Mouse (Mus musculus) liver, embryonic 14.5 days (tissue): ENCODE measurements around the gene Tmem265. TPM values are rescaled to one million over a fixed set of nuclear protein-coding genes. Genes with fewer than 3 reads are reported as not detected.

Experiments used
- ATAC-seq: fragments of 200-750 bp; cut with Nextera tagmentation; 2 replicates; pipeline ENCODE4 v1.8.0; 2017; ENCODE audit warnings: moderate number of reproducible peaks, mild to moderate bottlenecking, moderate library complexity; ENCODE audit not compliant: insufficient read depth
- DNase-seq, 3 experiments: peaks; one replicate each; pipeline ENCODE4 v3.0.0-alpha.2; 2012 to 2013; ENCODE audit warnings: low read depth in 3 of 3, low spot score in 3 of 3
- H3K27ac ChIP-seq: fragments of 300-500 bp; sonication (generic); 2 replicates; pipeline ENCODE4 v1.5.1; 2014; ENCODE audit warnings: moderate library complexity, mild to moderate bottlenecking, control low read depth, inconsistent platforms
- H3K27me3 ChIP-seq: fragments of 300-500 bp; sonication (generic); 2 replicates; pipeline ENCODE4 v1.6.1; 2014; ENCODE audit warnings: mild to moderate bottlenecking, low read length, moderate library complexity; ENCODE audit not compliant: control insufficient read depth, insufficient read depth
- H3K36me3 ChIP-seq: fragments of 300-500 bp; sonication (generic); replicated peaks from 2 replicates; pipeline ENCODE4 v1.6.1; 2014; ENCODE audit warnings: low read depth; ENCODE audit not compliant: control insufficient read depth, insufficient read depth
- H3K4me1 ChIP-seq, 2 experiments: fragments of 200-500 bp in 1 of 2; fragments of 300-500 bp in 1 of 2; sonication (generic) in 1 of 2; replicated peaks; 2 replicates each; pipeline ENCODE4 v1.6.1; 2012 to 2014; ENCODE audit warnings: antibody characterized with exemption in 1 of 2, inconsistent platforms in 1 of 2, low read length in 1 of 2; ENCODE audit not compliant: control insufficient read depth in 2 of 2, insufficient read depth in 2 of 2
- H3K4me2 ChIP-seq: fragments of 300-500 bp; sonication (generic); 2 replicates; pipeline ENCODE4 v1.6.1; 2014; ENCODE audit warnings: low read depth, mild to moderate bottlenecking, control low read depth, moderate library complexity
- H3K4me3 ChIP-seq, 2 experiments: fragments of 200-500 bp in 1 of 2; fragments of 300-500 bp in 1 of 2; sonication (generic) in 1 of 2; 2 replicates each; pipeline ENCODE4 v1.5.1; 2012 to 2014; ENCODE audit warnings: low read depth in 2 of 2, low read length in 2 of 2, mild to moderate bottlenecking in 2 of 2, control low read depth in 1 of 2, inconsistent platforms in 1 of 2, moderate library complexity in 1 of 2; ENCODE audit not compliant: insufficient read depth in 1 of 2
- H3K9ac ChIP-seq: fragments of 300-500 bp; sonication (generic); replicated peaks from 2 replicates; pipeline ENCODE4 v1.6.1; 2014; ENCODE audit warnings: mild to moderate bottlenecking, control low read depth, moderate library complexity
- H3K9me3 ChIP-seq: fragments of 300-500 bp; sonication (generic); 2 replicates; pipeline ENCODE4 v1.6.1; 2016; ENCODE audit warnings: low read length, mixed read lengths; ENCODE audit not compliant: control insufficient read depth
- CTCF ChIP-seq: IDR thresholded peaks from 2 replicates; pipeline ENCODE4 v1.5.1; 2016; ENCODE audit warnings: antibody characterized with exemption, low read depth, control low read depth
- EP300 ChIP-seq: IDR thresholded peaks from 2 replicates; pipeline ENCODE4 v1.6.1; 2016; ENCODE audit warnings: antibody characterized with exemption, low read depth
- WGBS: fragments of 180-500 bp; shearing (Covaris S2); extraction: QIAGEN DNeasy Blood & Tissue Kit; methylation state at CpG from one replicate; pipeline ENCODE4 v1.1.7; 2014; ENCODE audit not compliant: insufficient replicate concordance; 5-methylcytosine and 5-hydroxymethylcytosine counted together
- polyA plus RNA-seq, 2 experiments: library from polyadenylated mRNA; depleted of rRNA in 1 of 2; stranded (reverse) in 1 of 2; unstranded in 1 of 2; fragments of >200 nt; fragmentation: Nextera tagmentation in 1 of 2; extraction: Ambion mirVana in 1 of 2; gene quantifications; 2 replicates each; pipeline versions ENCODE4 v1.2.1 to v1.2.3; 2012 to 2014

Tmem265 gene
- polyA plus RNA-seq, 2 experiments = 1.0 to 1.7 TPM

- DNase-seq (peak; percentile 97 to 98 (median 97)), ATAC-seq (peak; percentile 93)
- peak within 1 kb of the TSS; percentile 32 for H3K27ac ChIP-seq
- H3K4me1 ChIP-seq = peaks cover 24 to 28% of the 10 kb centered on the region in 2 experiments
- peak within 1 kb of the TSS; percentile 77 for H3K4me2 ChIP-seq
- WGBS = under 1% methylated on average over 50 of the region's 50 CpGs
- no peak for TF ChIP-seq CTCF
- TF ChIP-seq EP300 = no peak
- no peaks in the 10 kb centered on the region for H3K9me3 ChIP-seq
- H3K36me3 ChIP-seq = peaks cover 36% of the 10 kb centered on the region
- peak within 1 kb of the TSS; percentile 79 for H3K9ac ChIP-seq
- no peaks in the 10 kb centered on the region for H3K27me3 ChIP-seq
- peak within 1 kb of the TSS; percentile 76 to 94 for H3K4me3 ChIP-seq
These were observed 27.1 kb downstream of the Tmem265 start, which contains the start of the genes Ccdc189 and Rnf40 for GRCm38 (mm10) chr7:127588011-127588871. Gene Ccdc189, minus strand, starts transcription at chr7:127588595. Gene Rnf40, plus strand, starts transcription at chr7:127588767.

GRCm38 (mm10) chr7:127588901-127589300 lies 27.7 kb downstream of the Tmem265 start:
- Histone ChIP-seq H3K4me2 (peak overlapping the region; percentile 77), H3K27me3 (no peaks in the 10 kb centered on the region), H3K9me3 (no peaks in the 10 kb centered on the region), H3K9ac (peak overlapping the region; percentile 79), H3K4me1 (peaks cover 24 to 28% of the 10 kb centered on the region in 2 experiments), H3K27ac (peak overlapping the region; percentile 32; the same call in 1 of the 2 replicates), H3K4me3 (peak overlapping the region; percentile 76 to 94), H3K36me3 (peaks cover 38% of the 10 kb centered on the region)
- DNase-seq (no peak), ATAC-seq (peak; percentile 14)
- WGBS = 5% methylated on average over 29 of the region's 29 CpGs
- no peak for TF ChIP-seq CTCF
- TF ChIP-seq EP300 = no peak

- Histone ChIP-seq H3K4me1 (peaks cover 24 to 28% of the 10 kb centered on the region in 2 experiments), H3K27me3 (no peaks in the 10 kb centered on the region), H3K9me3 (no peaks in the 10 kb centered on the region), H3K9ac (peak overlapping the region; percentile 79; the same call in 1 of the 2 replicates), H3K27ac (no peak overlapping the region), H3K4me3 (peak overlapping the region; percentile 76 to 94), H3K36me3 (peaks cover 44% of the 10 kb centered on the region), H3K4me2 (peak overlapping the region; percentile 77)
- WGBS = 87% methylated on average over 9 of the region's 9 CpGs
- DNase-seq (no peak), ATAC-seq (no peak)
- no peak for TF ChIP-seq EP300
- no peak for TF ChIP-seq CTCF
These were observed 28.4 kb downstream of the Tmem265 start for GRCm38 (mm10) chr7:127589637-127590036.

- H3K4me1 ChIP-seq = peaks cover 21% of the 10 kb centered on the region in 2 experiments
- no peak for DNase-seq
- ATAC-seq = no peak
- H3K9me3 ChIP-seq = no peaks in the 10 kb centered on the region
- no peak overlapping the region for H3K4me2 ChIP-seq
- H3K36me3 ChIP-seq = peaks cover 59% of the 10 kb centered on the region
- H3K9ac ChIP-seq = no peak overlapping the region
- no peak overlapping the region for H3K4me3 ChIP-seq
- H3K27me3 ChIP-seq = no peaks in the 10 kb centered on the region
- TF ChIP-seq EP300 (no peak), CTCF (no peak)
- WGBS = 90% methylated on average over 10 of the region's 10 CpGs
- no peak overlapping the region for H3K27ac ChIP-seq
These were observed 29.9 kb downstream of the Tmem265 start for GRCm38 (mm10) chr7:127591108-127591507.

GRCm38 (mm10) chr7:127592575-127592974 lies 31.4 kb downstream of the Tmem265 start:
- H3K4me2 ChIP-seq = no peak overlapping the region
- H3K9me3 ChIP-seq = no peaks in the 10 kb centered on the region
- 88% methylated on average over 14 of the region's 14 CpGs for WGBS
- no peak overlapping the region for H3K9ac ChIP-seq
- TF ChIP-seq EP300 (no peak), CTCF (no peak)
- peaks cover 7 to 10% of the 10 kb centered on the region in 2 experiments for H3K4me1 ChIP-seq
- ATAC-seq (no peak), DNase-seq (no peak)
- H3K27ac ChIP-seq = no peak overlapping the region
- peaks cover 74% of the 10 kb centered on the region for H3K36me3 ChIP-seq
- H3K27me3 ChIP-seq = no peaks in the 10 kb centered on the region
- no peak overlapping the region for H3K4me3 ChIP-seq
